Mouse (Mus musculus) neural tube, embryonic 11.5 days (tissue): ENCODE measurements around the gene Tmem255b. TPM values are rescaled to one million over a fixed set of nuclear protein-coding genes. Genes with fewer than 3 reads are reported as not detected.

Experiments used
- ATAC-seq: fragments of 200-750 bp; cut with Nextera tagmentation; 2 replicates; pipeline ENCODE4 v1.8.0; 2017; ENCODE audit warnings: moderate number of reproducible peaks, mild to moderate bottlenecking, moderate TSS enrichment, moderate library complexity; ENCODE audit not compliant: insufficient read depth, low FRiP score, low TSS enrichment
- DNase-seq: peaks from one replicate; pipeline ENCODE4 v3.0.0-alpha.2; 2015; ENCODE audit warnings: low spot score
- H3K27ac ChIP-seq: fragments of 300-500 bp; sonication (generic); 2 replicates; pipeline ENCODE4 v1.5.1; 2014; ENCODE audit warnings: low read depth, mild to moderate bottlenecking, low read length
- H3K27me3 ChIP-seq: fragments of 300-500 bp; sonication (generic); 2 replicates; pipeline ENCODE4 v1.6.1; 2014; ENCODE audit warnings: mild to moderate bottlenecking, low read length, mixed read lengths; ENCODE audit not compliant: control insufficient read depth, insufficient read depth
- H3K36me3 ChIP-seq: fragments of 300-500 bp; sonication (generic); 2 replicates; pipeline ENCODE4 v1.6.1; 2014; ENCODE audit warnings: mild to moderate bottlenecking, low read length, moderate library complexity, mixed read lengths; ENCODE audit not compliant: control insufficient read depth, insufficient read depth
- H3K4me1 ChIP-seq: fragments of 300-500 bp; sonication (generic); 2 replicates; pipeline ENCODE4 v1.6.1; 2014; ENCODE audit warnings: low read length, mixed read lengths; ENCODE audit not compliant: control insufficient read depth, insufficient read depth
- H3K4me2 ChIP-seq: fragments of 300-500 bp; sonication (generic); 2 replicates; pipeline ENCODE4 v1.6.1; 2014; ENCODE audit warnings: low read depth, mild to moderate bottlenecking, moderate library complexity
- H3K4me3 ChIP-seq: fragments of 300-500 bp; sonication (generic); 2 replicates; pipeline ENCODE4 v1.5.1; 2014; ENCODE audit warnings: low read depth, low read length
- H3K9ac ChIP-seq: fragments of 300-500 bp; sonication (generic); 2 replicates; pipeline ENCODE4 v1.6.1; 2014; ENCODE audit warnings: mild to moderate bottlenecking, low read length
- H3K9me3 ChIP-seq: fragments of 300-500 bp; sonication (generic); 2 replicates; pipeline ENCODE4 v1.6.1; 2016; ENCODE audit warnings: low read length; ENCODE audit not compliant: control insufficient read depth
- WGBS: fragments of 180-500 bp; shearing (Covaris S2); extraction: QIAGEN DNeasy Blood & Tissue Kit; methylation state at CpG from one replicate; pipeline ENCODE4 v1.1.7; 2014; 5-methylcytosine and 5-hydroxymethylcytosine counted together
- polyA plus RNA-seq: library from polyadenylated mRNA; unstranded; fragments of >200 nt; fragmentation: Nextera tagmentation; extraction: Ambion mirVana; gene quantifications from 2 replicates; pipeline ENCODE4 v1.2.1, GENCODE M21; 2014

Gene Tmem255b
- polyA plus RNA-seq, 1 experiment from 2014 or later, result 0.38 TPM

DNA sequence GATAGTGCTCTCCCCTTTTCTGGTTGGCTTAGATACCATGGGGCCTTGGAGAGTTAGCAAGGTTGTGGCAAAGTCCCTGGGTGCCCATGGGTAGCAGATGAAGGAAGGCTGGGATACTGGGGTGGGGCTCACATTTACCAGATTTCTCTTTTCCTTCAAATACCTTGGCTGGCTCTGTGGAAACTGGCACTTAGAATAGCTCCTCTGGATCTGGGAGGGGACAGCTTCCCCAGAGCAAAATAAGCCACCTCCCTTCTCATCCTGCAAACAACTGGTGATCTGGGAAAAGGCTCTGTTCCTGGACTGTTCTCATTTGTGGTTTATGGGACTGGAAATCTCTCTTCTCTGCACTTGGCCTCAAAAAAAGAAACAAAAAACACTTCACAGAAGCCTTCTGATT lies 4.1 kb upstream of the Tmem255b start:
- no peak overlapping the region for H3K27ac ChIP-seq
- H3K9me3 ChIP-seq, result no peaks in the 10 kb centered on the region
- H3K4me1 ChIP-seq, result no peaks in the 10 kb centered on the region
- H3K9ac ChIP-seq, result no peak overlapping the region
- H3K27me3 ChIP-seq, result peaks cover 11% of the 10 kb centered on the region
- H3K4me3 ChIP-seq, result no peak overlapping the region
- DNase-seq (no peak), ATAC-seq (no peak)
- H3K4me2 ChIP-seq, result no peak overlapping the region
- H3K36me3 ChIP-seq, result no peaks in the 10 kb centered on the region

DNA sequence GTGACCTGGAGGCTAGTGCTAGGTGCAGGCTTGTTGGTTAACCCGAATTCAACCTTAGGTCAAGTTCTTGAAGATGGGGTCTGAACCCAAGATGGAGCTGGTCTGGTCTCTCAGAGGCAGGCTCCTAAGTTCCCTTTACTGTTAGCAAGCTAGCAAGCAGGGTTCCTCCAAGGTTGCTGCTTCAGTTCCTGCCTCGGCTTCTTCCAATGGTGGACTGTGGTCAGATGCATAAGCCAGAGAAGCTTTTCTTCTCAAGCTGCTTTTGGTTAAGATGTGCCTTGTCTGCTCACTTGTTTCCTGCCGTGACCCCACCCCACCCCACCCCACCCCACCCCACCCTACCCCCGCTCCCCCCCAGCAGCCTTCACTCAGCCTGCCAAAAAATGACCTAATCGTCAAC lies 1.9 kb upstream of the Tmem255b start:
- no peak overlapping the region for H3K9ac ChIP-seq
- H3K27me3 ChIP-seq, result peaks cover 17% of the 10 kb centered on the region
- H3K4me2 ChIP-seq, result no peak overlapping the region
- H3K27ac ChIP-seq, result no peak overlapping the region
- H3K4me3 ChIP-seq, result no peak overlapping the region
- H3K36me3 ChIP-seq, result no peaks in the 10 kb centered on the region
- no peaks in the 10 kb centered on the region for H3K4me1 ChIP-seq
- H3K9me3 ChIP-seq, result no peaks in the 10 kb centered on the region
- ATAC-seq (no peak), DNase-seq (no peak)
- WGBS, result 91% methylated on average over 5 of the region's 5 CpGs

DNA sequence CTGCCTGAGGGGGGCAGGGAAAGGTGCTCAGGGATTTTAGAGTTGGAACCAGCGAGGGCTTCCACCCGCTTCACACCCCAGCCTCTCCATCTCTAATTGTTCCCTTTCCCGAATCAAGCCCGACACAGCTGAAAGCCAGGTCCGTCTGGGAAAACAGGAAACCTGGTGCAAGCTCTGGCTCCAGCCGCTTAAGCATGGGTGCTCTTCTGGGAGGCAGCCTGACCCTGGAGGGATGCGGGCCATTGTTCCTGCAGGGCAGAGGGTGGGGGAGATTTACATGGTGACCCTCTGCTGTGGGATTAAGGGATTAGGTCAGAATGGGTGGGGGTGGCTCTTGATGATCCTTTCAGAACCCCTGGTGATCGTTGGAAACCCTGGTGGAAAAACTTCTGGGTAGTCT lies 1.1 kb downstream of the Tmem255b start:
- no peak overlapping the region for H3K27ac ChIP-seq
- ATAC-seq (no peak), DNase-seq (no peak)
- H3K36me3 ChIP-seq, result no peaks in the 10 kb centered on the region
- H3K9ac ChIP-seq, result no peak overlapping the region
- H3K4me3 ChIP-seq, result no peak overlapping the region
- no peaks in the 10 kb centered on the region for H3K4me1 ChIP-seq
- WGBS, result 16% methylated on average over 8 of the region's 8 CpGs
- H3K27me3 ChIP-seq, result peaks cover 17% of the 10 kb centered on the region
- H3K9me3 ChIP-seq, result no peaks in the 10 kb centered on the region
- no peak overlapping the region for H3K4me2 ChIP-seq

DNA sequence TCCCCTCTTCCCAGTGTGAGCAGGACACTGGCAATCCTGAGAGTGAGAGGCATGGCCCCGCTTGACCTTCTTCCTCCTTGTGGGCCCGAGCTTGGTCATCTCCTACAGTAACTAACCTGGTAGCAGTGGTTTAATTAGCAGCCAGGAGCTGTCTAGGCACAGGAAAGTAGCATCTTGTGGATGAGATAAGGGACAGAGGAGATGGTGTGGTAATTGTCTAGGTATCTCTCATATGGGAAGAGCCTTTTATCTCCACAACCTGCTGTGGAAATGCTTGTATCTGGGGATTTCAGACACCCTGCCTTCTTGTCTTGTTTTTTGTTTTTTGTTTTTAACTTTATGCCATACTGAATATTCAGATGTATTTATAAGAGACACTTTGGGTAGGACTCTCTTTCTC lies 2.5 kb downstream of the Tmem255b start:
- no peak for ATAC-seq
- WGBS, result 87% methylated on average over 2 of the region's 2 CpGs

DNA sequence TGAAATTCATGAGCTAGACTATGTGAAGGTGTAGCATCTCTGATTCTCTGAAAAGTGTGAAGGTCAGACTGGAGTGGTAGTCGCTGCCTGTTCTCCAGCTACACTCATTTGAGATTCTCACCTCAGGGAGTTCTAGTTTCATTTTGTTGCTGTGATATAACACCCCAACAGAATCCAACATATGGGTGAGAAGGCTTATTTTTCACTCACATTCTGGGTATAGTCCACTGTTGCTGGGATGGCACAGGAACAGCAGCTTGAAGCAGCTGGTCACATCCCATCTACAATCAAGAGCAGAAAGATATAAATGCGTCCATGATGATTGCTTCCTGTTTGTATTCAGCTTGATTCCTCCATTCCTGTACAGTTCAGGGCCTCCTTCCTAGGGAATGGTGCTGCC lies 7.2 kb downstream of the Tmem255b start:
- Histone ChIP-seq H3K36me3 (no peaks in the 10 kb centered on the region), H3K9me3 (no peaks in the 10 kb centered on the region), H3K4me3 (no peak overlapping the region), H3K4me2 (no peak overlapping the region), H3K27me3 (no peaks in the 10 kb centered on the region; the same call in 1 of the 2 replicates), H3K4me1 (no peaks in the 10 kb centered on the region), H3K9ac (no peak overlapping the region), H3K27ac (no peak overlapping the region)
- DNase-seq (no peak), ATAC-seq (no peak)
- WGBS, result 84% methylated on average over 2 of the region's 2 CpGs

More for the DNA sequence above, 2.5 kb downstream of the Tmem255b start:
- DNase-seq, result no peak
- H3K4me3 ChIP-seq, result no peak overlapping the region
- H3K4me1 ChIP-seq, result no peaks in the 10 kb centered on the region
- no peaks in the 10 kb centered on the region for H3K36me3 ChIP-seq
- no peaks in the 10 kb centered on the region for H3K9me3 ChIP-seq
- no peak overlapping the region for H3K4me2 ChIP-seq
- no peak overlapping the region for H3K9ac ChIP-seq
- peaks cover 17% of the 10 kb centered on the region for H3K27me3 ChIP-seq
- no peak overlapping the region for H3K27ac ChIP-seq

DNA sequence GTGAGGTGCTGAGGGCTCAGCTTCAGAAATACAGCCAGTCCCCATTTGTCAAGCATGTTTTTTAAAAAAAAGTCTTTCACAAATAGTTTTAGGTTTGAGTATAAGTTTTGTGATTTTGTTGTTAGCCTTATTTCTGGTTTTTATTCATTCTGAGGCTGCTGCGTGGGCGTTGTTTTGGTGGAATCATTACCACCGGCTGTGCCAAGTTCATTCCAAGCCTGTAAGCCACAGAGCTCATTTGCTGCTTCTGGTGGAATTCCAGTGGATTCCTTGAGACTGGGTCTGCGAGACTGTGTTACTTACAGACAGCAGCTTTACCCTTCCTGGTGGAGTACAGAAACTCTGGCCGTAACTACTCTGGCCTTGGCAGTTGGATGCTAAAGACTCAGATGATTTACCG lies 11.5 kb downstream of the Tmem255b start:
- no peak for DNase-seq
- Histone ChIP-seq H3K27ac (no peak overlapping the region), H3K9me3 (no peaks in the 10 kb centered on the region), H3K4me2 (no peak overlapping the region), H3K27me3 (no peaks in the 10 kb centered on the region), H3K36me3 (no peaks in the 10 kb centered on the region), H3K4me3 (no peak overlapping the region), H3K4me1 (no peaks in the 10 kb centered on the region), H3K9ac (no peak overlapping the region)
- WGBS, result 91% methylated on average over 6 of the region's 6 CpGs
- no peak for ATAC-seq

DNA sequence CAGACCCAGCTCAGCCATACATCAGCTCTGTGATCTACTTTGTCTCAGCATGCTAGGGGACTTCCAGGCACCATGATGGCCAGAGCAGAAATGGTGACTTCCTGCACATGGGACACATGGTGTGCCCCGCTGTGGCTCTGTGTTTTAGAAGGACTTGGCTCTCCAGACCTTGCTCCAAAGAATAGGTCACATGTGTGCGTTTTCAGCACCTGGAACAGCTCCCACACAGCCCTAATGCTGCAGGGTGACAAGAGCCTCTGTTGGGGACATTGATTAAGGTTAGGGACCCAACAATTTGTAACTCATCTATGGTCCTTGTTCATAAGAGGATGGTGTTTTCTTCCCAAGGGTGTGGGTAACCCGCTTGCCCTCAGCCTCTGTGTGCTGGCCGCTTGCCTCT lies 13.2 kb downstream of the Tmem255b start:
- DNase-seq, result peak; percentile 53
- ATAC-seq, result no peak
- Histone ChIP-seq H3K36me3 (no peaks in the 10 kb centered on the region), H3K27me3 (no peaks in the 10 kb centered on the region), H3K27ac (no peak overlapping the region), H3K4me1 (no peaks in the 10 kb centered on the region), H3K9me3 (no peaks in the 10 kb centered on the region), H3K4me3 (no peak overlapping the region), H3K4me2 (no peak overlapping the region), H3K9ac (no peak overlapping the region)
- 52% methylated on average over 4 of the region's 4 CpGs for WGBS

DNA sequence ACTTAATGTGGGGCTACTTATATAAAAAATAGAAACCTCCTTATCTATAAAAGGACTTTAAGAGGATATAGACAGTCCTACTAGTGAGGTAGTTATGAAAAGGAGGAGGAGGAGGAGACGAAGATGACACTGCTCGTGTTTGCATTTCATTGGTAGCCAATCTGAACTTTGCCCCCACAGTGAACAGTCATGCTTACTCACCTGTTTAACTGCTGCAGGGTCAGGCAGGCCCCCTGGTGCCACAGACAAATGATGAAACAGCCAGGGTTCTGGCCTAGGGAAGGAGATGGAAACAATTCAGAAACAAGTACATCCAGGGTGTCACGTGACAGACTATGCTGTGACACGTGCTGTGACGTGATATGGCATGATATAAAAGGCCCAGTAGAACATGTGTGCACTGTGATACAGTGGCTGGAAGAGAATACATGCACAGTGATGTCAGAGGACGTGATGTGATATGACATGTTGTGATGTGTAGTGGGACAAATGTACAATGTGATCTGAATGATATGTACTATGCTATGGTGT lies 16.8 kb downstream of the Tmem255b start:
- DNase-seq (no peak), ATAC-seq (no peak)
- no peaks in the 10 kb centered on the region for H3K9me3 ChIP-seq
- H3K4me2 ChIP-seq, result no peak overlapping the region
- 0 out of 2 replicates have a peak, but pooled peaks cover 4% of the 10 kb centered on the region for H3K4me1 ChIP-seq
- 71% methylated on average over 6 of the region's 6 CpGs for WGBS
- no peak overlapping the region for H3K27ac ChIP-seq
- H3K4me3 ChIP-seq, result no peak overlapping the region
- H3K27me3 ChIP-seq, result no peaks in the 10 kb centered on the region
- H3K9ac ChIP-seq, result no peak overlapping the region
- no peaks in the 10 kb centered on the region for H3K36me3 ChIP-seq

DNA sequence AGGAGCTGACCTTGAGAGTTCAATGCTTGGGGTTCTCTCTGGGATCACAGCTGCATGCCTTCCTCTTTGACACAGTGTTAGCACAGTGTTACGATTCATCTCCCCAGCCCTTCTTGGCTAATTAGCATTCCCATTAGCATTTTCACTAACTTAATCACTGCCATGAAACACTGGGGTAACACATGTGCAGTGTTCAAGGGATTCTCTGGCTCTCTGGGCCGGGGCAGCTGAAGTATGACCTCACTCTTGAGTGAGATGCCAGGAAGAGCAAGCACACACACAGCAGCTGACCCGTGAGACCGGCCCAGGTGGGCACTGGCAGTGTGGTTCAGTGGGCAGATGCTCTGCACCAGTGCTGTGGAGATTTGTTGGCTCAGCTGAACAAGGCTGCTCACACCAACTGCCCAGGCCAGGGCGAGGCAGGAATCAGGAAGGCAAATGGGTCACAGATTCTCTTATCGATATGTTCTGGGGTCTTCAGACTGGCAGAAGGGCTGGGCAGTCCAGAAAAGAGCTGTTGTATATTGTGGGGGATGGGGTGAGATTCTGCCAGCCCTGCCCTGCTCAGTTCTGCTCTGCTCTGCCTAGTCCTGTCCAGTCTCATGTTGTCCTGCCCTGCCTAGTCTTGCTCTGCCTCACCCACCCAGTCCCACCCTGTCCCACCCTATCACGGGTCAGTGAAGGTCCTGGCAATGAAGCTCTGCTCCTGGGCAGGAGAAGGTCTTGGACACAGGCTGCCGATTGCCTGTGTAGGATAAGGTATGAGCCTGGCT lies 19.5 kb downstream of the Tmem255b start:
- Histone ChIP-seq H3K27me3 (no peaks in the 10 kb centered on the region), H3K4me2 (no peak overlapping the region), H3K4me1 (0 out of 2 replicates have a peak, but pooled peaks cover 4% of the 10 kb centered on the region), H3K9ac (no peak overlapping the region), H3K27ac (0 out of 2 replicates have a peak overlapping the region, but pooled peaks have one; percentile 29), H3K9me3 (no peaks in the 10 kb centered on the region), H3K4me3 (no peak overlapping the region), H3K36me3 (no peaks in the 10 kb centered on the region)
- WGBS, result 66% methylated on average over 8 of the region's 8 CpGs
- ATAC-seq, result peak; percentile 89
- peak; percentile 65 for DNase-seq
